Mouse (Mus musculus) bone marrow, adult 2 months (tissue): ENCODE results near the gene Hist1h4a.
"Not testable (repeated sequence)": the region's sequence is repeated elsewhere in the genome, so short reads cannot be mapped to it uniquely, and the experiment has no call there.

ENCODE experiments used
- CTCF ChIP-seq: fragments of 200-500 bp; IDR thresholded peaks from 2 replicates; pipeline ENCODE4 v1.5.1; 2011; ENCODE audit warnings: low read length, control low read depth; ENCODE audit not compliant: control insufficient read depth, insufficient read depth
- POLR2A ChIP-seq: fragments of 200-500 bp; IDR thresholded peaks from 2 replicates; pipeline ENCODE4 v1.6.1; 2011; ENCODE audit warnings: low read depth, mild to moderate bottlenecking, control low read depth, low read length, borderline replicate concordance; ENCODE audit not compliant: control insufficient read depth

GRCm38 (mm10) chr13:23769613-23770012 is 8.6 kb upstream of the Hist1h4a start, which contains the start of gene Trim38:
- not testable (repeated sequence) for TF ChIP-seq CTCF, POLR2A
